Mouse (Mus musculus) CD4-positive helper T cell, adult 2 months (primary cell): ENCODE measurements around the gene Abcg1.
A peak's percentile ranks its signal among the peaks of the same experiment; 100 is the strongest.

Source experiments
- DNase-seq: peaks from one replicate; pipeline ENCODE4 v3.0.0-alpha.2; 2012; ENCODE audit warnings: low read depth, missing footprints, low spot score

The Abcg1 gene

GRCm38 (mm10) chr17:31057151-31057890, at the start of gene Abcg1:
Gene Abcg1 (plus strand): TSS chr17:31057675.
- peak; percentile 93 for DNase-seq

GRCm38 (mm10) chr17:31008416-31008815, 49.1 kb upstream of the Abcg1 start:
- DNase-seq: no peak

GRCm38 (mm10) chr17:31011551-31012394, 45.7 kb upstream of the Abcg1 start:
- DNase-seq: peak; percentile 74

- peak; percentile 70 for DNase-seq
Measured at GRCm38 (mm10) chr17:31018267-31018666, 39.2 kb upstream of the Abcg1 start.

GRCm38 (mm10) chr17:31019505-31019904, 38.0 kb upstream of the Abcg1 start:
- DNase-seq: peak; percentile 68

GRCm38 (mm10) chr17:31020078-31020477, 37.4 kb upstream of the Abcg1 start:
- no peak for DNase-seq

GRCm38 (mm10) chr17:31021276-31021675, 36.2 kb upstream of the Abcg1 start:
- no peak for DNase-seq

GRCm38 (mm10) chr17:31024125-31024781, 33.2 kb upstream of the Abcg1 start:
- no peak for DNase-seq

GRCm38 (mm10) chr17:31024782-31025125, 32.7 kb upstream of the Abcg1 start:
- DNase-seq: no peak

- no peak for DNase-seq
Measured at GRCm38 (mm10) chr17:31026986-31027385, 30.5 kb upstream of the Abcg1 start.

GRCm38 (mm10) chr17:31027723-31028122, 29.8 kb upstream of the Abcg1 start:
- DNase-seq: no peak

GRCm38 (mm10) chr17:31028821-31029370, 28.6 kb upstream of the Abcg1 start:
- DNase-seq: no peak

- DNase-seq: no peak
Measured at GRCm38 (mm10) chr17:31029407-31029806, 28.1 kb upstream of the Abcg1 start.

GRCm38 (mm10) chr17:31032341-31032740, 25.1 kb upstream of the Abcg1 start:
- no peak for DNase-seq

- DNase-seq: no peak
Measured at GRCm38 (mm10) chr17:31033251-31033650, 24.2 kb upstream of the Abcg1 start.

GRCm38 (mm10) chr17:31034165-31034564, 23.3 kb upstream of the Abcg1 start:
- no peak for DNase-seq

GRCm38 (mm10) chr17:31034674-31035356, 22.7 kb upstream of the Abcg1 start:
- no peak for DNase-seq

GRCm38 (mm10) chr17:31036168-31036876, 21.2 kb upstream of the Abcg1 start:
- DNase-seq: no peak

- no peak for DNase-seq
Measured at GRCm38 (mm10) chr17:31037331-31037730, 20.1 kb upstream of the Abcg1 start.

GRCm38 (mm10) chr17:31038381-31038780, 19.1 kb upstream of the Abcg1 start:
- no peak for DNase-seq

GRCm38 (mm10) chr17:31039626-31040025, 17.8 kb upstream of the Abcg1 start:
- peak; percentile 84 for DNase-seq
